ENCODE assay signal across 8 mouse cellular contexts in genomic region chr7:28338108-28338998, GRCm38 (mm10). TPM values are rescaled to one million over a fixed set of nuclear protein-coding genes. Genes with fewer than 3 reads are reported as not detected.
DNase-seq lines count a peak whose midpoint lies in the region; ATAC-seq and TF ChIP-seq lines count a peak whose summit lies in the region.

Gene Supt5 (minus strand): TSS chr7:28338746.

- H3K9ac ChIP-seq in kidney, embryonic 14.5 days (ENCODE audit: low read depth, low read length), result peak within 1 kb of the TSS; percentile 83
- H3K9ac ChIP-seq in limb, embryonic 15.5 days, result peak within 1 kb of the TSS; percentile 97

- peak within 1 kb of the TSS; percentile 96 for H3K27ac ChIP-seq in bone marrow macrophage, adult 2 months (ENCODE audit: insufficient read depth, low read depth, low read length)
- H3K27ac ChIP-seq in embryonic fibroblast, embryonic 13.5 days (ENCODE audit: insufficient read depth, low read length), result peak within 1 kb of the TSS; percentile 83
- peak within 1 kb of the TSS; percentile 82 for H3K27ac ChIP-seq in kidney, embryonic 14.5 days (ENCODE audit: low read depth, low read length)
- H3K27ac ChIP-seq in limb, embryonic 15.5 days, result peak within 1 kb of the TSS; percentile 93

- H3K4me1 ChIP-seq in bone marrow macrophage, adult 2 months (ENCODE audit: control insufficient read depth, insufficient read depth, low read length), result peaks cover 11% of the 10 kb centered on the region
- H3K4me1 ChIP-seq in embryonic fibroblast, embryonic 13.5 days (ENCODE audit: control insufficient read depth, insufficient read depth, low read length), result peaks cover 7% of the 10 kb centered on the region
- peaks cover 12% of the 10 kb centered on the region for H3K4me1 ChIP-seq in kidney, embryonic 14.5 days (ENCODE audit: control insufficient read depth, insufficient read depth, low read length)
- peaks cover 25% of the 10 kb centered on the region; the same call in 1 of the 2 replicates for H3K4me1 ChIP-seq in limb, embryonic 15.5 days

- no peak for TF ChIP-seq CTCF in bone marrow macrophage, adult 2 months (IDR thresholded peaks at IDR 0.05; ENCODE audit: low read depth, low read length)
- TF ChIP-seq CTCF in embryonic fibroblast, embryonic 13.5 days (IDR thresholded peaks at IDR 0.05; ENCODE audit: borderline replicate concordance, insufficient read depth, low read length), result no peak

- WGBS in kidney, embryonic 14.5 days, result under 1% methylated on average over 77 of the region's 77 CpGs
- WGBS in limb, embryonic 15.5 days, result under 1% methylated on average over 77 of the region's 77 CpGs

- no peak for TF ChIP-seq POLR2A in bone marrow macrophage, adult 2 months (IDR thresholded peaks at IDR 0.05; ENCODE audit: borderline replicate concordance, low read depth, low read length)
- peak; percentile 94 for TF ChIP-seq POLR2A in embryonic fibroblast, embryonic 13.5 days (IDR thresholded peaks at IDR 0.05; ENCODE audit: low read depth, low read length)

- H3K9me3 ChIP-seq in kidney, embryonic 14.5 days (ENCODE audit: control insufficient read depth, low read length), result no peaks in the 10 kb centered on the region
- no peaks in the 10 kb centered on the region for H3K9me3 ChIP-seq in limb, embryonic 15.5 days

- ATAC-seq in kidney, embryonic 14.5 days (ENCODE audit: low FRiP score, low TSS enrichment), result peak; percentile 98
- peak; percentile 97 for ATAC-seq in limb, embryonic 15.5 days (ENCODE audit: insufficient number of reproducible peaks, low FRiP score, low TSS enrichment, low read depth)

- H3K4me2 ChIP-seq in kidney, embryonic 14.5 days (replicated peaks; ENCODE audit: low read depth, low read length), result peak within 1 kb of the TSS; percentile 86
- H3K4me2 ChIP-seq in limb, embryonic 15.5 days, result peak within 1 kb of the TSS; percentile 61

- peaks cover 6% of the 10 kb centered on the region; the same call in 1 of the 2 replicates for H3K36me3 ChIP-seq in kidney, embryonic 14.5 days (ENCODE audit: control insufficient read depth, insufficient read depth, low read length)
- no peaks in the 10 kb centered on the region for H3K36me3 ChIP-seq in limb, embryonic 15.5 days

- peak; percentile 99 for DNase-seq in A20 (ENCODE audit: low read depth, low spot score)
- peak; percentile 97 to 98 for DNase-seq in heart, adult 9 months (ENCODE audit: low spot score in 2 of 2)
- peak; percentile 90 to 91 for DNase-seq in monocyte, adult 2 months (ENCODE audit: low read depth in 1 of 2, low spot score in 2 of 2)
- peak; percentile 98 to 99 for DNase-seq in spleen, postnatal 36 days (ENCODE audit: low spot score in 2 of 2)

- no peaks in the 10 kb centered on the region for H3K27me3 ChIP-seq in kidney, embryonic 14.5 days (ENCODE audit: control insufficient read depth, insufficient read depth, low read length)
- H3K27me3 ChIP-seq in limb, embryonic 15.5 days, result no peaks in the 10 kb centered on the region

- peak within 1 kb of the TSS; percentile 95 for H3K4me3 ChIP-seq in bone marrow macrophage, adult 2 months (ENCODE audit: insufficient read depth, low read length)
- H3K4me3 ChIP-seq in embryonic fibroblast, embryonic 13.5 days (ENCODE audit: insufficient read depth, low read length), result peak within 1 kb of the TSS; percentile 93
- peak within 1 kb of the TSS; percentile 77 for H3K4me3 ChIP-seq in kidney, embryonic 14.5 days (ENCODE audit: low read length)
- peak within 1 kb of the TSS; percentile 81 for H3K4me3 ChIP-seq in limb, embryonic 15.5 days

RNA-seq across cellular contexts. Expression of gene Supt5, which starts in this region (rescaled TPM):
- polyA plus RNA-seq in bone marrow macrophage, adult 2 months (2012; ENCODE audit: insufficient read depth, insufficient read length, missing spikeins), result 72.0 and 77.4 TPM in 2 replicates
- polyA plus RNA-seq in embryonic fibroblast, embryonic 13.5 days (2011; ENCODE audit: insufficient read length, low read depth, missing spikeins), result 104 and 105 TPM in 2 replicates
- polyA plus RNA-seq in kidney, embryonic 14.5 days (2014; fragmentation: Nextera tagmentation; extraction: Ambion mirVana), result 46.6 and 84.5 TPM in 2 replicates
- polyA plus RNA-seq in limb, embryonic 15.5 days (2015; fragmentation: Nextera tagmentation; extraction: Ambion mirVana), result 95.3 and 98.0 TPM in 2 replicates

Comparison
In these comparisons a context has a peak if more than half of its experiments do, and no peak if none do; other contexts are left out.
1. Peak in every context shown above with its lines: DNase-seq, ATAC-seq, H3K4me3 ChIP-seq and H3K27ac ChIP-seq.